Mouse (Mus musculus): Measurements from ENCODE around the gene Ier2. TPM values are rescaled to one million over a fixed set of nuclear protein-coding genes. Genes with fewer than 3 reads are reported as not detected.

The Ier2 gene
- total RNA-seq, 2 experiments from 2014 or later = 17.5 to 17.9 TPM

DNA sequence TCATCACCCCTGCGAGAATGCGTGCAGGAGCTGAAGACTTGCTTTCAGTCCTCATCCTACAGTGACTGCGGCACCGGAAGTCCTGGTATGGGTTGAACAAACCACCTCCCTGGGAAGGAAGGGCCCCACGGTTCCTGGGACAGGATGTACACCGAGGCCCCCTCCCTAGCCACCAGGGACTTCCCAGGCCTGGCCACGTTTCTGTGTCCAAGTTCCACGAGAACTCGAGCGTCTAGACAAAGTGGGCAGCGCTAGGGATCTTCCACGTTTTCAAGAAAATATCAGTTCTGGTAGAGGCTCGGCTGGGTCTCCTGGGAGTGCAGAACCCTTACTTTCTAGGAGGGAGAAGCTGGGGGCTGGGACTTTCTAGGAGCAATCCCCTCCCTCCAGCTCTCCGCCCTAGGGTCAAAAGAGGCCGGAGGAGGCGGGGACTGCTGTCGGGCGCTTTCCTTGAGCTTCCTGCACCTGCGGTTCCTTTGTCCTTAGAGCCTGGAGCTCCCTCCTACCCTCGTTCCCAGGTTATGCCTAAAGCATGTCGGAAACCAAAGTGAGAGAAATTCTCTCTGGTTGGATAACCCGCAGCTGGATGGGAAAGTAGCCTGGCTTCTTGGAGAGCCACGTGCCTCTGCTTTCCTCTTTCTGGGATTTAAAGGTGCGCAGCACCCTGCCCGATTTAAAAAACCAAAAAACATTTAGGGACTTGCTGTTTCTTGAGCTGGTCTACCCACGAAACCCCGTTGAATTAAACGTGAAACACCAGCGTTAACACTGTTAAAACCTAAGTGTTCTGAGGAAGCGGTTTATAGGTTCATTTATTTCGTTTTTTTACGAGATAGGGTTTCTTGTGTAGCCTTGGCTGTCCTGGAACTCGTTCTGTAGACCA lies 2.5 kb downstream of the Ier2 start:
- no peak for TF ChIP-seq CTCF (IDR thresholded peaks at IDR 0.05)
- peak overlapping the region; percentile 66 for H3K27ac ChIP-seq
- H3K4me3 ChIP-seq = peak overlapping the region; percentile 81
- intact Hi-C loops (cut with DNase I) = no loop called here
- DNase-seq (ENCODE audit: extremely low spot score in 1 of 2, low spot score in 2 of 2) = no peak

DNA sequence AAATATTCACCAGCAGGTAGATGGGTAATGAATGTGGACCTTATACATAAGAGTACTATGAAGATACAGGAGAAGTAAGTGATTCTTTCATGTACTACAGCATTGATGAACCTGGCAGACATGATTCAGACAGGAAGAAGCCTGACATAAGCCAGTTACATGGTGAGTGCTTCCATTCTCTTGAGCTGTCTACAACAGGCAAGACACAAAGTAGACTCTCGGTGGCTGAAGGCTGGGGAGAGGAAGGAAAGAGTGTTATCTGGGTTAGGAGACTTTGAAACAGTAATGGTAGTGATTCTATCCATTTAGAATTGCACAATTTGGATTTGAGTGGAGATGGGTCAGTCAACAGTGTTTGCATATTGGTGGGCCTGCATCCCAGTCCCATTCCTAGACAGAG lies 3.7 kb downstream of the Ier2 start:
- Histone ChIP-seq H3K4me3 (no peak overlapping the region), H3K27ac (no peak overlapping the region)
- intact Hi-C loops (cut with DNase I) = no loop called here
- no peak for DNase-seq (ENCODE audit: extremely low spot score in 1 of 2, low spot score in 2 of 2)
- no peak for TF ChIP-seq CTCF (IDR thresholded peaks at IDR 0.05)

DNA sequence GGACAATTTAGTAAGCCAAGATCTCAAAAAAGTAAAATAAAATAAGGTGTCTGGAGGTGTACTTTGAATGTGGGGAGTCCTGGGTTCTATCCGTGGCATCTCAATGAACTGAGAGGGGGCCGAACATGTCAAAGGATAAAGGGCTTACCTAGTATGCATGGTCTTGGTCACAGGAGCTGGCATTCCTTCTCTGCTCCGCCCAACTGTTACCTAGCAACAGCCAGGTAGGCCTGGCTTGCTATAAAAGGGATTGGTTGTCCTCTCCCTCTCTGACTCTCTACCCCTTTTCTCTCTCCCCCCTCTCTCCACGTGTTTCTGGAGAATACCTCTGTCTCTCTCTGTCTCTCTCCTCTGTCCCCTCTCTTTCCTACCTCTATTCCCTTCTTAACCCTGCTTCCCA lies 5.0 kb downstream of the Ier2 start:
- Histone ChIP-seq H3K4me3 (no peak overlapping the region), H3K27ac (no peak overlapping the region)
- TF ChIP-seq CTCF (IDR thresholded peaks at IDR 0.05) = no peak
- no peak for DNase-seq (ENCODE audit: extremely low spot score in 1 of 2, low spot score in 2 of 2)
- intact Hi-C loops (cut with DNase I) = no loop called here

DNA sequence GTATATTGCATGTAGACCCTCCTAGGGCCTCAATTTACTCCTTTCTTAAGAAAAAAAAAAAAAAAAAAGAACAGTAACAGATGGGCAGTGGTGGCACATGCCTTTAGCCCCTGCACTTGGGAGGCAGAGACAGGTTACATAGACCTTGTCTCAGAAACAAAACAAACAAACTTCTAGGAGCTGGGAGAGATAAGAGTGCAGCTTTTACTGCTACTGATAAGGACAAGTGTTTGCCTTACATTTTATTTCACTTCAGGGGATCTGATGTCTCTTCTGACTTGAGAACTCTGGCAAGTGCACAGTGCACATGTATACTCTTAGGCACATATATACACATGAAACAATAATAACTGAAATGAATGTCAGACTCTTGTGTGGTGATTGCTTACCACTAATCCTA lies 5.4 kb downstream of the Ier2 start:
- peak overlapping the region; percentile 6; the same call in 1 of the 2 replicates for H3K27ac ChIP-seq
- no peak for TF ChIP-seq CTCF (IDR thresholded peaks at IDR 0.05)
- no peak for DNase-seq (ENCODE audit: extremely low spot score in 1 of 2, low spot score in 2 of 2)
- intact Hi-C loops (cut with DNase I) = no loop called here
- H3K4me3 ChIP-seq = no peak overlapping the region

DNA sequence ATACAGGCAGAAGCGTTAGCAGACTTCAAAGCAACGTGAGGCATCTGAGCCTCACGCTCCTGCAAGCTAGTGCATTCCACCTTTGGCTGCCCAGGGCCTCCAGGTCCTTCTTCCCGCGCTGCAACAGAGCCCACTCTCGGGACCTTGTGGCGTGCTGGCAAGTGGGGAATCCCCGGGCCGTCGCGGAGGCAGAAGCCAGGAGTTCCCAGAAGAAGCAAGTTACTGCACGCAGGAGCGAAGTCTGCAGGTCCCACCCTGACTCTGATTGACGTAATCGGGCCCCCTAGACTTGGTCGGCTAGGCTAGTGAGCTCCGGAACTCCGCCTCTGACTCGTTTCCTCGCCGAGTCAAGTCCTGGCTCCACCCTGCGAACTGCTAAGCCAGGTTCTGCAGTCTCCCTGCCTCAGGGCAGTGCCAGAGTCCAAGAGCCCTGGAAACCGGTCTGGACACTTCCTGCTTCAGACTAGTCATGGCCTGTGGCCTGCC lies 6.0 kb downstream of the Ier2 start:
- TF ChIP-seq CTCF (IDR thresholded peaks at IDR 0.05) = no peak
- Histone ChIP-seq H3K4me3 (peak overlapping the region; percentile 32), H3K27ac (peak overlapping the region; percentile 20; the same call in 1 of the 2 replicates)
- no peak for DNase-seq (ENCODE audit: extremely low spot score in 1 of 2, low spot score in 2 of 2)
- intact Hi-C loops (cut with DNase I) = no loop called here

DNA sequence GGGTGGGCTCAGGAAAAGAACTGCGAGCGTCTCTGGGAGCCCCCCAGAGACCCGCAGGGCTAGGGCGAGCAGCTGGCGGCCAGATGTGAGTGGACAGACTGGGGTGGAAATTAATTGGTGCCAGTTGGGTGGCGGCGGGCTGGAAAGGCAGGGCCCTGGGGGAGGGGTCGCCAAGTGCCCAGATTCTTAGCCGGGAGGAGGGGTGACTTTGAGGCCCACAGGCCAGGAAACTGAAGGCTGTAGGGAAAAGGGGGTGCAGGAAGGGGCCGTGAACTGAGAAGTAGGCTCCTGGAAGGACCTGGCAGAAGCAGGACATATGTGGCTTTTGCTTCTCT lies 6.5 kb downstream of the Ier2 start:
- peak overlapping the region; percentile 32 for H3K4me3 ChIP-seq
- intact Hi-C loops (cut with DNase I) = no loop called here
- H3K27ac ChIP-seq = peak overlapping the region; percentile 20
- no peak for TF ChIP-seq CTCF (IDR thresholded peaks at IDR 0.05)
- no peak for DNase-seq (ENCODE audit: extremely low spot score in 1 of 2, low spot score in 2 of 2)

DNA sequence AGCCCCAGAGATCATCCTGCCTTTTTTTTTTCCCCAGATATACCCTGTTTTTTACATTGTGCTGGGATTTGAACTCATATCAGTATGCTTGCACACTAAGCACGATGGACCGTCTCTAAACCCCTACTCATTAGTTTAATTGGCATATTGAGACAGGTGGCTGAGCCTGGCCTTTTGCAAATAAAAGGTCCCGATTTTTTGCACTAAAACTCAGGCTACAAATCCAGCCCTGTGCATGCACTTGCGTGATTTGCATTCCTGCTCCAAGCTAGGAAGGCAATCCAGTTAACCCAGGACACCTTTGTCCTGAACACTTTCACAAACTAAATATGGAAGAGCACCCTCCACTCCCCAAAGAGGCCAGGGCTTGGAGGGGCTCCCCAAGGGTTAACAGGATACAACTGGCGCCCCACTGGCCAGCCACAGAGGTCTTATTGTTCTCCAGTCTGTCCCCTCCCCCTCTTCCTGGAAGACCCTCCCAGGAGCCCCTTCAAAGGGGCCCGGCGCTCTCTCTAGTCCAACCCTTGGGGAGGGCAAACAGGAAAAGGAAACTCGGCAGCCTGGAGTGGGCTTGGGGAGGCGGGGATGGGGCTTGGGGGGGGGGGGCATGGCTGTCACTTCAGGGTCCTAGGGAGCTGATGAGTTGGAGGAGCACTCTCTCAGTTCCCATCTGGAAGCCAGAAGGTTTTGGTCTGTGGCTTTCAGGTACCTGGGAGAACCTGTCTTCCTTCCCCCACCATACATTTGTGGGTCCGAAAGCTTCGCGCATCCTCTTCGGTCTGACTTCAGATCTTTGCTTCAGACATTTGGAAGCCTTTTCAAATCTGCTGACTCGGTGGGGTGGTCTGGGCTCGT lies 7.1 kb downstream of the Ier2 start:
- H3K27ac ChIP-seq = peak overlapping the region; percentile 53
- peak overlapping the region; percentile 32 for H3K4me3 ChIP-seq
- TF ChIP-seq CTCF (IDR thresholded peaks at IDR 0.05) = no peak
- intact Hi-C loops (cut with DNase I) = no loop called here
- no peak for DNase-seq (ENCODE audit: extremely low spot score in 1 of 2, low spot score in 2 of 2)

DNA sequence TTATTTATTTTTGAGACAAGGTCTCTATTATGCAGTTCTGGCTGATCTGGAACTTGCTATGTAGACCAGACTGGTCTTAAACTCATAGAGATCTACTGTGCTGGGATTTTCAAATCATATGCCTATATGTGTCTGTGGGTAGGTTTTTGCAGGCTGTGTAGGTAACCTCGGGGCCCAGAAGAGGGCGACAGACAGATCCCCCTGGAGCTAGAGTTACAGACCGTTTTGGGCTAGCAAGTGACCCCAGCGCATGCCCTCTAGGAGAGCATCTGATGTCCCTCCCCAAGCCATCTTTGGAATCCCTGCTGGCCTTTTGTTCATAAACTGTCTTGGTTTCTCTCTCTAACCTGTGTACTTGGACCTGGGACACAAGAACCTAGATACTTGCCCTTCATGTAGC lies 8.1 kb downstream of the Ier2 start:
- intact Hi-C loops (cut with DNase I) = no loop called here
- peak; percentile 13 for TF ChIP-seq CTCF (IDR thresholded peaks at IDR 0.05)
- H3K27ac ChIP-seq = no peak overlapping the region

DNA sequence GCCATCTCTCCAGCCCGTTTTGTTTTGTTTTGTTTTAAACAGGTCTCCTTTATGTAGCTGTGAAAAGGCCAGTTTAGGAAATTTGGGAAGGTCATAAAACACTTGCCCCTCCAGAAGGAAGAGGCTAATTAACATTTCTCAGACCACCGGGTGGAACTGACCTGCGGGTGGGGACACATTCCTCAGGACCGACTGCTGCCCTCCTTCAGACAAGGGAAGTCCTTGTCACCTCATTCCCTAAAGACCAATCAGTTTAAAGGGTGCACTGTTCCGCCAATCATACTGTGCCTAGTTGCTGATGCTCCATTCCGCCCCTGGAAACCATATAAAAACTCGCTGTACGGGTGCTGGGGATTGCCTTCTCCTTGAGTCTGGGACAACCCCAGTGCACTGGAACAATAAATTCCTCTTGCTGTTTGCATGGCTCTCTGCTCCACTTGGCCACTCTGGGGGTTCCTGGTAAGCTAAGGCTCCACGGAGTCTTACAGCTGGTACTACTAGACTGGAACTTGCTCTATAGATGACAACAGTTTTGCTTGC lies 9.5 kb downstream of the Ier2 start:
- no peak for DNase-seq (ENCODE audit: extremely low spot score in 1 of 2, low spot score in 2 of 2)
- no peak for TF ChIP-seq CTCF (IDR thresholded peaks at IDR 0.05)
- intact Hi-C loops (cut with DNase I) = no loop called here
- no peak overlapping the region for H3K4me3 ChIP-seq
- no peak overlapping the region for H3K27ac ChIP-seq

More for the DNA sequence above, 8.1 kb downstream of the Ier2 start:
- no peak overlapping the region for H3K4me3 ChIP-seq
- no peak for DNase-seq (ENCODE audit: extremely low spot score in 1 of 2, low spot score in 2 of 2)

DNA sequence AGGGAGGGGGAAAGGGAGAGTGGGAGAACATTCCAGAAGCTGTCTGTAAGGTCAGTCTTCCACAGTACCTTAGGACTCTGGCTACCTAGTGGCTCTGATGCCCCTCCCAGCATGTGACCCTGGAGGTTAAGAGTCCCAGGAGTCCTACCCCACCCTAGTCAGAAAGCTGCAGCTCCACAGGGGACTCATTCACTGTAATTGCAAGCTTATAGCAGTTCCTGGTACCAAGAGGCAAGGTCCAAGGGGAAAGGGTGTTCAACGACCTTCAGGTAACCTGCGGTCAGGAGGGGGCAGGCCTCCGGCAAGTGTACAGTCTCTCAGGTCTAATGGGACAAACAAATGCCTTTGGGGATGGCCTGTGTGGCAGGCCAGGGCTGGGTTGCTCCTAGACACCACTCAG lies 12.4 kb downstream of the Ier2 start:
- DNase-seq (ENCODE audit: extremely low spot score in 1 of 2, low spot score in 2 of 2) = no peak
- no peak for TF ChIP-seq CTCF (IDR thresholded peaks at IDR 0.05)
- no peak overlapping the region for H3K27ac ChIP-seq
- intact Hi-C loops (cut with DNase I) = no loop called here
- no peak overlapping the region for H3K4me3 ChIP-seq

DNA sequence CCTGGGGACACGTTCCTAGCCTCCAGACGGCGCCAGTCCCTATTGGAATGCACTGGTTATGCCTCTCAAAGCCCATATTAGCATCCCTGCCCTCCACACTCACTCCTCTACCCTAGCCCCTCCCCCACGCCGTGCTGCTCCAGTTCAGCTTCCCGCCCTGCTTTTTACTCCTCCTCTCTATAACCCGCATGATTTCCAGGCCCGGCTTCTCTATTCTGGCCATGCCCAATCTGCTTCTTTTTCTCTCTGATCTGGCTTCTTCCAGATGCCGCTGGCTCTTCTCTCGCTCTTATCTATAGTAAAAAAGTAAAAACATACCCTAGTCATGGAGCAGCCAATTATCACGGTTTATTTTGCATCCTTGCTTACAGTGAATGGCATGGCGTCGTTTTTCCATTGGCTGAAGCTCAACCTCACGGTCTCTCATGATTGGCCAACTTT lies 15.2 kb downstream of the Ier2 start:
- Histone ChIP-seq H3K27ac (no peak overlapping the region), H3K4me3 (no peak overlapping the region)
- TF ChIP-seq CTCF (IDR thresholded peaks at IDR 0.05) = no peak
- no peak for DNase-seq (ENCODE audit: extremely low spot score in 1 of 2, low spot score in 2 of 2)
- intact Hi-C loops (cut with DNase I) = no loop called here

DNA sequence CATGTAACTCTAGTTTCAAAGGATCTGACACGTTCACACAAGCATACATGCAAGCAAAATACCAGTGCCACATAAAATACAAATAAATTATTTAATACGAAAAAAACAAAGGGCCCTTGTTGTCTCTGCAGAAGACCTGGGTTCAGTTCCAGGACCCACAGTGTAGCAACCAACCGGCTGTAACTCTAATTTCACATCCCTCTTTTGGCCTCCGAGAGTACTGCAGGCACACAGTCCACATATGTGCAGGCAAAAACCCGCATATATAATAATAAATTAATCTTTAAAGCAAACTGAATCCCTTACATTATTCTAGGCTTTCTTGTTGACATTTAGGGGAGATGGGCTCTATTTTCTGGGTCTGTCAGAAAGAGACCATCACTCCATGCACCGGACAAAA lies 15.9 kb downstream of the Ier2 start:
- peak; percentile 16 for TF ChIP-seq CTCF (IDR thresholded peaks at IDR 0.05)

More for the DNA sequence above, 15.9 kb downstream of the Ier2 start:
- H3K27ac ChIP-seq = no peak overlapping the region
- intact Hi-C loops (cut with DNase I) = no loop called here
- DNase-seq (ENCODE audit: extremely low spot score in 1 of 2, low spot score in 2 of 2) = no peak
- no peak overlapping the region for H3K4me3 ChIP-seq
